Mouse (Mus musculus) embryonic facial prominence, embryonic 12.5 days (tissue): ENCODE results near the gene Prnd. TPM values are rescaled to one million over a fixed set of nuclear protein-coding genes. Genes with fewer than 3 reads are reported as not detected.

ENCODE experiments used
- ATAC-seq: fragments of 200-750 bp; cut with Nextera tagmentation; 2 replicates; pipeline ENCODE4 v1.8.0; 2017; ENCODE audit not compliant: insufficient number of reproducible peaks, insufficient read depth, low FRiP score, low TSS enrichment
- H3K27ac ChIP-seq: fragments of 300-500 bp; sonication (generic); 2 replicates; pipeline ENCODE4 v1.5.1; 2016; ENCODE audit warnings: mild to moderate bottlenecking
- H3K27me3 ChIP-seq: fragments of 300-500 bp; sonication (generic); 2 replicates; pipeline ENCODE4 v1.6.1; 2016; ENCODE audit warnings: mild to moderate bottlenecking, moderate library complexity
- H3K36me3 ChIP-seq: fragments of 300-500 bp; sonication (generic); 2 replicates; pipeline ENCODE4 v1.6.1; 2016; ENCODE audit warnings: mild to moderate bottlenecking
- H3K4me1 ChIP-seq: fragments of 300-500 bp; sonication (generic); 2 replicates; pipeline ENCODE4 v1.6.1; 2016
- H3K4me2 ChIP-seq: fragments of 300-500 bp; sonication (generic); replicated peaks from 2 replicates; pipeline ENCODE4 v1.6.1; 2016; ENCODE audit warnings: mild to moderate bottlenecking, moderate library complexity
- H3K4me3 ChIP-seq: fragments of 300-500 bp; sonication (generic); 2 replicates; pipeline ENCODE4 v1.5.1; 2016; ENCODE audit warnings: mild to moderate bottlenecking
- H3K9ac ChIP-seq: fragments of 300-500 bp; sonication (generic); 2 replicates; pipeline ENCODE4 v1.6.1; 2016; ENCODE audit warnings: mild to moderate bottlenecking, moderate library complexity
- H3K9me3 ChIP-seq: fragments of 300-500 bp; sonication (generic); 2 replicates; pipeline ENCODE4 v1.6.1; 2016; ENCODE audit warnings: mild to moderate bottlenecking, moderate library complexity
- WGBS: fragments of 180-500 bp; shearing (Covaris S2); methylation state at CpG from one replicate; pipeline ENCODE4 v1.1.7; 2016; 5-methylcytosine and 5-hydroxymethylcytosine counted together
- polyA plus RNA-seq: library from polyadenylated mRNA; unstranded; fragments of >200 nt; fragmentation: Nextera tagmentation; extraction: Ambion mirVana; gene quantifications from 2 replicates; pipeline ENCODE4 v1.2.1, GENCODE M21; 2016

Prnd gene
- polyA plus RNA-seq, 1 experiment from 2014 or later: 26.5 TPM

DNA sequence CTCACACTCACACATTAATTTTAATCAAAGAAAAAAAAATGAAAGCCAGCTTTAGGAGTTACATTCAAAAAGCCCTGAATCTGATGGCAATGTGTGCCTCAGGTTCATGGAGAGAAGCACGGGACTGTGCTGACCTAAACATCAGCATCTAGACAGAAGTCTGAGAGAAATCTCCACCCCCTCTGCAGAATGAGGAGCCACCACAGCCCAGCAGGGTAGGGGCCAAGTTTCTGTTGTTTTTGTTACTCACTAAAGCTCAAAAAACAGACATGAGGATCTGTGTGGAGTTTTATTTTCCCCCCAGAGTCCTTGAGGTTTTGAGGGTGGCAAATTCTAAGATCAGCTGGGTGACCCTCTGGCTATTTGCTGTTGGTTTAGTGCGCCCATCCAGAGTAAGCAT is 37.9 kb downstream of the Prnd start:
- 73% methylated on average over 2 of the region's 2 CpGs for WGBS
- no peak overlapping the region for H3K4me3 ChIP-seq
- no peaks in the 10 kb centered on the region for H3K36me3 ChIP-seq
- H3K4me2 ChIP-seq: no peak overlapping the region
- no peak for ATAC-seq
- peaks cover 1% of the 10 kb centered on the region; the same call in 1 of the 2 replicates for H3K4me1 ChIP-seq
- no peak overlapping the region for H3K9ac ChIP-seq
- H3K27ac ChIP-seq: no peak overlapping the region
- no peaks in the 10 kb centered on the region for H3K27me3 ChIP-seq
- H3K9me3 ChIP-seq: no peaks in the 10 kb centered on the region

DNA sequence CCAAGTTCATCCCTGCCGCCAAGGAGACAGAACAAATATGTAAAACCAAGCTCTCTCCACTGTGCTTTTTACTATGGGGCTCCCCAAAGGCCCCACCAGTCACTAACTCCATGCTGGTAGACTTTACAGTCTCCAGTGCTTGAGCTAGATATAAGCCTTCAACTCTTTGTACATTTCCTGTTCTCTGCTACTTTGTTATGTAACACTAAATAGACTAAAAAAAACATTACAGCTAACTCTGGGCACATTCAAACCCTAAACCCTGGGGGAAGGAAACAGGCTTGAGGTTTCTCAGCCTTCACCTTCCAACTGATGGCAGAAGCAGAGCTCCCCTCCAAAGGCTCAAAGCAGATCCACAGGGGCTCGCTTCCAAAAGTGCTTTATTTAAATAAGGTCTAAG is 41.8 kb downstream of the Prnd start:
- Histone ChIP-seq H3K27ac (no peak overlapping the region), H3K4me3 (no peak overlapping the region), H3K9me3 (no peaks in the 10 kb centered on the region), H3K4me1 (peaks cover 4% of the 10 kb centered on the region; the same call in 1 of the 2 replicates), H3K36me3 (no peaks in the 10 kb centered on the region), H3K4me2 (no peak overlapping the region), H3K27me3 (no peaks in the 10 kb centered on the region), H3K9ac (no peak overlapping the region)
- WGBS: 79% methylated on average over 2 of the region's 2 CpGs
- no peak for ATAC-seq

DNA sequence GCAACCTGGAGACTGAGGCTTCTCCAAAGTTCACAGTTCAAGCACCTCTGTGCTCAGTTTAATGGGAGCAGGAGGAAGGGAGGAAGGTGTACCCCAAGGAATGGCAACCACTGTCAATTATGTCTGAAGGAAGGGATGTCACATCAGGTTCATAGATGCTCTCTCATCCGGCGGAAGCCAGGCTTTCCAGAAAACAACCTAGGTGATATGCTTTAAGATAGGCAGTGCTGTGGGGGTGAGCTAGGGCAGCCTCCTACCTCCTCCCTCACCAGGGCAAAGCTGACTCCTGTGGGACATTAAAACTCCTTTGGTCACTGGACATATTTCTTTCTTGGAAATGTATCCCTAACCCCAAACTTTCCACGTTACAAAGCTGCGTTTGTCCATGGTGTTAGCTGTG is 42.5 kb downstream of the Prnd start:
- H3K4me3 ChIP-seq: no peak overlapping the region
- no peak overlapping the region for H3K4me2 ChIP-seq
- no peaks in the 10 kb centered on the region for H3K9me3 ChIP-seq
- no peak for ATAC-seq
- H3K9ac ChIP-seq: no peak overlapping the region
- H3K4me1 ChIP-seq: peaks cover 4% of the 10 kb centered on the region; the same call in 1 of the 2 replicates
- 83% methylated on average over 4 of the region's 4 CpGs for WGBS
- no peaks in the 10 kb centered on the region for H3K36me3 ChIP-seq
- no peaks in the 10 kb centered on the region for H3K27me3 ChIP-seq
- H3K27ac ChIP-seq: no peak overlapping the region

DNA sequence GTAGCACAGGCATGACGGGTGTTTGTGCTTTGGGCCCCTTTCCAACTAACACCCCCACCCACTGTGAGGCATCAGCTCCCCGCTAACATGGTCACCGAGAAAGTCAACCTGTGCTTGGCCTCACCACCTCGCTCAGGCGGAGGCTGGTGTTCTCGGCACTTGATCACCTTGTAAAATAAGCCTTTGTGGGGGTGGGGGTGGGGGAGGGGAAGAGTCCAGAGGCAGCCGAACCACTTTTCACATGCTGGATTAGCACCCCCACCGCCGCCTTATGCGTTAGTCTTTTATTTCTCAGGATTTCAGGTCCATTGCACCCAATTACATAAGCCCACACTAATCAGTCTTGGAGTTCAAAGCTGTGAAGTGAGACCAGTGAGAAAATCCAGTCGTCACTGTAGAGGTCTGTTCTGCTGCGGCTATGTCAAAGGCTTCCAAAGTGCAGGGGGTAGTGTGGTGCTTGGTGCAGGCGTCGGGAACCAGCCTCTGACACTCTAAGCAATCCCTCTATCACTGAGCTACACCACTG is 43.0 kb downstream of the Prnd start:
- ATAC-seq: no peak
- peaks cover 4% of the 10 kb centered on the region; the same call in 1 of the 2 replicates for H3K4me1 ChIP-seq
- WGBS: 38% methylated on average over 14 of the region's 14 CpGs
- H3K4me3 ChIP-seq: no peak overlapping the region
- no peak overlapping the region for H3K27ac ChIP-seq
- no peaks in the 10 kb centered on the region for H3K27me3 ChIP-seq
- no peak overlapping the region for H3K9ac ChIP-seq
- no peak overlapping the region for H3K4me2 ChIP-seq
- no peaks in the 10 kb centered on the region for H3K36me3 ChIP-seq
- no peaks in the 10 kb centered on the region for H3K9me3 ChIP-seq

DNA sequence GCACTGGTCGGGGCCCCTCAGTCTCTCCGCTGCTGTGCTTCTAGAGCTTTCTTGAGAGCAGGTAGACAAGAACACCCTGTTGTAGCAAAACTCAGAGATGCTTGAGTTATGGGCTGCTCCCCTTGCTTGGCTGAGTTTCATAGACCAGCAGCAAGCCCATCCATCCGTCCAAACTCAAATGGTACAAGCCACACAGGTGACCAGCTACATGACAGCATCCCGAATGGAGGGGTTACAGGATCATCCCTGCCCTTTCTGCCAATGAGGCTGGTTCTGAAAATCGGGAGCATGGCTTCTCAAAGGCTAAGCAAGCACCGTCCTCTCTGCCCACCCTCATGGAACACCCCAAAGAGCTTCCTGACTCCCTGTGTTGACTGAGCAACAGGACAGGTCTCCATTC is 44.3 kb downstream of the Prnd start:
- no peaks in the 10 kb centered on the region for H3K27me3 ChIP-seq
- no peak overlapping the region for H3K27ac ChIP-seq
- peaks cover 4% of the 10 kb centered on the region; the same call in 1 of the 2 replicates for H3K4me1 ChIP-seq
- no peak overlapping the region for H3K4me3 ChIP-seq
- no peaks in the 10 kb centered on the region for H3K36me3 ChIP-seq
- ATAC-seq: no peak
- WGBS: 86% methylated on average over 6 of the region's 6 CpGs
- H3K9me3 ChIP-seq: no peaks in the 10 kb centered on the region
- H3K4me2 ChIP-seq: no peak overlapping the region
- no peak overlapping the region for H3K9ac ChIP-seq

DNA sequence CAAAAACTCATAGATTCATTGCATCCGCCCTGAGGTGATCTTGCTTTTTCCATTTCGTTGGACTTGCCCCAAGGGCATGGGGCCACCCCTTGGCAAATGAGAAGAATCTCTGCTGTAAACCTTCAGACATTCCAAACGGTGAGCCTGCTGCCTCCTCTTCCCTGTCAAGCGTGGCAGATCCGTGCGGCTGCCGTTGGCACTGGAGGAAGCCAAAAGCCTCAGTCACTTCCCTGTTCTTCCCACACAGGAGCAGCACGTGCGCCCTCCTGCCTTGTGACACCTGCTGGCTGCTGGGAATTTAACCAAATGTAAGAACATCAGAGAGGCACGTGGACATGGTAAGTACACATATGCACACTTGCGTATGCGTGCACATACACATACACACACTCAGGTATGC is 45.1 kb downstream of the Prnd start:
- Histone ChIP-seq H3K9ac (no peak overlapping the region), H3K27ac (no peak overlapping the region), H3K27me3 (no peaks in the 10 kb centered on the region), H3K4me3 (no peak overlapping the region), H3K4me1 (peaks cover 4% of the 10 kb centered on the region; the same call in 1 of the 2 replicates), H3K4me2 (no peak overlapping the region), H3K9me3 (no peaks in the 10 kb centered on the region), H3K36me3 (no peaks in the 10 kb centered on the region)
- ATAC-seq: no peak
- WGBS: 86% methylated on average over 12 of the region's 12 CpGs

DNA sequence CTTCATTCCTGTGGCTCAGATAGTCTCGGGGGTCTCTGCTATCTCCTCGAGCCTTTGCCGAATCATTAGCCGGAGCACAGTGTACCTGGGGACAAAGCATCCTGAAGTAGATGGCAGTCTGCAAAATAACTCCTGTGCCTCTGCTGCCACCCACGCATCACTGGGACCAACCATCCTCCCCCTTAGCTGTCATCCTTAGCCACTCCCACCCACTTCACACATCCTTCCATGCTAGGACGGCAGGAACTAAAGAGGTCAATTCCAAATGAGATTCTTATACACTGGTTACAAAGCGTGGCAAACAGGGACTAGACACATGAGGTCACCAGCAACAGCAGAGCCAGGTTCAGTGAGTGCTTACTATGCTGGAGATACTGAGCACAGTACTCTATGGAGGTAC is 45.7 kb downstream of the Prnd start:
- no peaks in the 10 kb centered on the region for H3K36me3 ChIP-seq
- no peaks in the 10 kb centered on the region for H3K27me3 ChIP-seq
- no peaks in the 10 kb centered on the region for H3K9me3 ChIP-seq
- H3K4me1 ChIP-seq: peaks cover 4% of the 10 kb centered on the region; the same call in 1 of the 2 replicates
- H3K4me3 ChIP-seq: no peak overlapping the region
- no peak for ATAC-seq
- H3K9ac ChIP-seq: no peak overlapping the region
- 85% methylated on average over 7 of the region's 7 CpGs for WGBS
- H3K4me2 ChIP-seq: no peak overlapping the region
- H3K27ac ChIP-seq: no peak overlapping the region

DNA sequence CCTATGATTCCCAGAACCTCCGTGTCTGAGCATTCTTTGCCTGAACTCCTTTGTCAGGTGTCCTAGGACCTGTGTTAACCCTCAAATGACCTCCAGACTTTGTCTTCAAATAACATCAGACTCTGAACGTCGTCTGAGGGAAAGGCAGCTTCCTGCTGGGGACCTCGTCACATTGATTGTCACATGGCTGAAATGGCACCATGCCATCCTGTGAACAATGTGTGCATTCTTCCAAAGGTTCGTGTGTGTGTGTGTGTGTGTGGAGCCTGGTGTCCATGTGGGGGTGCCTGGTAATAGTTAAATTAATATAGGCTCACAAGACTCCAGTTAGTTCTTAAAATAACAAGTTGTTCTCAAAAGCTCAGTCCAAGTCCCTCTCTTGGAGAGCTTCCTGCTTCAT is 46.7 kb downstream of the Prnd start:
- H3K9me3 ChIP-seq: no peaks in the 10 kb centered on the region
- H3K27ac ChIP-seq: no peak overlapping the region
- H3K4me2 ChIP-seq: no peak overlapping the region
- H3K9ac ChIP-seq: no peak overlapping the region
- H3K4me1 ChIP-seq: peaks cover 4% of the 10 kb centered on the region; the same call in 1 of the 2 replicates
- WGBS: 34% methylated on average over 5 of the region's 5 CpGs
- no peaks in the 10 kb centered on the region for H3K36me3 ChIP-seq
- H3K4me3 ChIP-seq: no peak overlapping the region
- no peaks in the 10 kb centered on the region for H3K27me3 ChIP-seq
- ATAC-seq: no peak

DNA sequence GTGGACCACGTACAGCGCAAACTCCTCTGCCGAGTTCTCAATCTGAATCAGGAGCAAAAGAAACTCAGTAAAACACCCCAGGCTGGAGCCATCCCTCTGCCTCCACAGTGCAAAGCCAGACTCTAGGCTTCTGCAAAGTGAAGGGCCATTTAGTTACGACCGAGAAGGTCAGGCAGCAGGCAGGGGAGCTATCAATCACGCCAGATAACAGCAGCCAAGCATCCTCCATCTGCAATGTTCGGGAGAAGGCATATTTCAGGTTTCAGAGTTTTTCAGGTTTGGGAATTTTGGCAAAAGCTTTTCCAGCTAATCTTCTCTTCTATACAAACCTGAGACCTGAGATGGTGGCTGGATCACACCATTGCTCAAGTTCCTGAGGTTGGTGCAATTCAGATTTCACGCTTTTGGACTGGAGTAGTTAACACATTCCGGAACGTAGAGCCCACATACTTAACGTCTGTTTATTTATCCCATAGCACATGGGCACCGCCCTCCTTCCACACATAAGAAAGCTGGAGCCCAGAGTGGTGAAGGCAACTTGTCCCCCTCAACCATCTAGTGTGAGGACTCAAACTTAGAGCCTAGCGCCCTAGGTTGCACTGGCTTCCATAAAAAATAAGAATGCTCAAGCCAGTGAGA is 51.2 kb downstream of the Prnd start:
- ATAC-seq: no peak
- H3K27ac ChIP-seq: no peak overlapping the region
- H3K4me3 ChIP-seq: no peak overlapping the region
- H3K4me1 ChIP-seq: peaks cover 3% of the 10 kb centered on the region
- H3K36me3 ChIP-seq: no peaks in the 10 kb centered on the region
- H3K9ac ChIP-seq: no peak overlapping the region
- no peak overlapping the region for H3K4me2 ChIP-seq
- H3K9me3 ChIP-seq: no peaks in the 10 kb centered on the region
- H3K27me3 ChIP-seq: no peaks in the 10 kb centered on the region
- WGBS: 79% methylated on average over 13 of the region's 13 CpGs

DNA sequence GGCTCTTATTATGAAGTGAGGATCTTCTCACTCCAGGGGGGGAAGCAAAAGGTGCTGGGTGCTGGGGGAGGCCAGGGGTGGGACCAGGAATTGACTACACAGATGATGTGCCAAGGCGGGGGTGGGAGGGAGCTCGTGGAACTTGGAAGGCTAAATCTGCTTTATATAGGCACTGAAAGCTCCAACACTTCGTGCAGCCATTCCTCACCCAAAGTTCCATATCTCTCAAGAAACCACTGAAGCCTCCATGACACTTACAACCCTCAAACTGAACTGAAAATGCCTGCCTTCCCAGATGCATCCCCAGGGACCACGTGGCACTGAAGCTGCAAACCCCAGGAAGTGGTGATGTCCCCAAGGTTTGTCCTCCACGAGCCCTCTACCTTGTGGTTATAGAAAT is 53.3 kb downstream of the Prnd start:
- no peak overlapping the region for H3K4me3 ChIP-seq
- no peak overlapping the region for H3K9ac ChIP-seq
- no peaks in the 10 kb centered on the region for H3K9me3 ChIP-seq
- no peak overlapping the region for H3K4me2 ChIP-seq
- 83% methylated on average over 5 of the region's 5 CpGs for WGBS
- H3K4me1 ChIP-seq: peaks cover 12% of the 10 kb centered on the region
- ATAC-seq: no peak
- H3K27me3 ChIP-seq: no peaks in the 10 kb centered on the region
- H3K36me3 ChIP-seq: no peaks in the 10 kb centered on the region
- no peak overlapping the region for H3K27ac ChIP-seq

DNA sequence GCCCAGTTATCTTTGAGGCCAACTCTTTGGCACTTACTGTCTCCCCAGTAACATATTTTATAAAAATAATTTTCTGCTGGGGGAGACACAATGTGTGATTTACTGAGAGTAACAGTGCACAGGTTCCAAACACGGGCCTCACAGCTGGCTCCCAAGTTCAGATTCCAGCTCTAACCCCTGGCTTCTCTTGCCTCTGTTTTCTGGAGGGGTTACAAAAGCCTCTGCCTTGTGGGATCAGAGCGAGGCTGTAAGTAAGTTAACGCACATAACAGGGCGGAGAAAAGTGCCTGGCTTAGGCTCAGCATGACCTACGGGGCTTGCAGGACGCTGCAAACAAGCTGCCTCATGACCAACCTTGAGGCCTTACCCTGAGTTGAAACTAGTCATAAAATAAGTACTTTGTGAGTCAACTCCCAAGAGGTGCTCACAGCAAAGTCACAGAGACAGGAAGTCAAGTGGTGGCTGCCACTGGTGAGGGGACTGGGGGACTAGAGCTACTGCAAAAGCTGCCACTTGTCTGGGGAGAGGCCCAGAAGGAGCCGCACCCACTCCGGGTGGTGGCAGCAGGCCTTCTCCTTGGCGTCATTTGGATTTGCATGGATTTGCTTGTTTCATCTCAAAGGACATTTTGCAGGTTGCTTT is 54.0 kb downstream of the Prnd start:
- no peak overlapping the region for H3K9ac ChIP-seq
- H3K4me2 ChIP-seq: no peak overlapping the region
- no peaks in the 10 kb centered on the region for H3K36me3 ChIP-seq
- 76% methylated on average over 9 of the region's 9 CpGs for WGBS
- H3K4me1 ChIP-seq: peaks cover 12% of the 10 kb centered on the region
- H3K9me3 ChIP-seq: no peaks in the 10 kb centered on the region
- H3K27me3 ChIP-seq: no peaks in the 10 kb centered on the region
- H3K27ac ChIP-seq: no peak overlapping the region
- ATAC-seq: no peak
- no peak overlapping the region for H3K4me3 ChIP-seq

DNA sequence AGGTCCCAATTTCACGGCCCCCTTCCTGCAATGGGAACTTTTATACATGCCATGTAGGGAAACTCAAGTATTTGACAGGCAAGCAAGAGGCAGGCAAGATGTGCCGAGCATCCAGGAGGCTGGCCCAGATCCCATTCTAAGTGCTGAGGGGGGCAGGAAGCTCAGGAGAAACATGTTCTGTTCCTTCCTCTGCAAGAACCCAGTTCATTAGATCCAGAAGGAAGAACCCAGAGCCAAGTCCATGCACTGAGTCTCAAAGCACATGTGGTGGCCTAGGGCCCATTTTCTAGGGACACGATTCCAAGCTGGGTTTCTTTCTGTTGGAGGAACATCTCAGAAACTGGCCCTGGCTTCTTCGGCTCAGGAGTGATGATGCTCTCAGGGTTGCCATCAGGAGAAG is 54.8 kb downstream of the Prnd start:
- no peaks in the 10 kb centered on the region for H3K27me3 ChIP-seq
- no peak overlapping the region for H3K27ac ChIP-seq
- H3K4me3 ChIP-seq: no peak overlapping the region
- no peak overlapping the region for H3K9ac ChIP-seq
- H3K4me2 ChIP-seq: no peak overlapping the region
- whole genome bisulfite sequencing: 80% methylated on average over 4 of the region's 4 CpGs
- no peaks in the 10 kb centered on the region for H3K9me3 ChIP-seq
- ATAC-seq: no peak
- no peaks in the 10 kb centered on the region for H3K36me3 ChIP-seq
- H3K4me1 ChIP-seq: peaks cover 12% of the 10 kb centered on the region
